Mouse (Mus musculus) kidney, postnatal 25 days (tissue): ENCODE data around the gene Kcne1.
A peak's percentile ranks its signal among the peaks of the same experiment; 100 is the strongest.

Source experiments
- DNase-seq, 2 experiments: peaks; one replicate each; pipeline ENCODE4 v3.0.0; 2021; ENCODE audit warnings: mixed read lengths in 2 of 2

The Kcne1 gene

DNA sequence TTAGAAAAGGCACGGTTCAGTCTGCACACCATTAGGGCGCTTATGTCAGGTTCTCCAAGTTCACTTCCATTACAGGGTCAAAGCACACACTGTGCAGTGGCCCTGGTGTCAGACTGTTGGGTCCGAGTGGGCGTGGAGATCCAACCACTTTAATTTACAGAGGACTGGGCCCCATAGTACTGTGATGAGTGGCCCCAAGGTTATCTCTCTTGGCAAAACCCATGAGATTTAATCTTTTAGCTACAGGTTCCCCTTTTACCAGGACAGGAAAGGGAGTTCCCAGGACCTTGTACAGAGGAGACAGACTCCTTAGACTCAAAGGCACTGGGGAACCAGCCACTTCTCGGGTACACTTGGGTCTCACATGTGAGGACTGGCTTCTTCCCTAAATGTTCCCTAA is 3.9 kb downstream of the Kcne1 start:
- no peak for DNase-seq

DNA sequence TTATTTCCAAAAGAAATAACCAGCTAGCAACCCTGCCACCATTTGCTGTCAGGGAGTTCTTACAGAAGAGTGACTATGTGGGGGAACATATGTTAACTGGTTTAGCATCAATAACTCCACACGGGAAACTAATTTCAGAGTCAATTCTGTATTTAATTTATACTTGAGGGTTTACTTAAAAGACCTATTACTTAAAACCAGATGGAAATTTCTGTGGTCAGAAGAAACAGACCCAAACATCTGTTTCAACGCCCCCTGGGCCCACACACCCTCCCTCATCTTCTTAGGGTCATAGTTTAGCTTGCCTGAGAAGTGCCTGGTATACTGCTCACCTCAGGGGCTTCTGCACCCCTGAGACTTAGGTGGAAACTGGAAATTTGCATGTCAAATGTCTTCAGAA is 5.4 kb downstream of the Kcne1 start:
- DNase-seq: no peak

DNA sequence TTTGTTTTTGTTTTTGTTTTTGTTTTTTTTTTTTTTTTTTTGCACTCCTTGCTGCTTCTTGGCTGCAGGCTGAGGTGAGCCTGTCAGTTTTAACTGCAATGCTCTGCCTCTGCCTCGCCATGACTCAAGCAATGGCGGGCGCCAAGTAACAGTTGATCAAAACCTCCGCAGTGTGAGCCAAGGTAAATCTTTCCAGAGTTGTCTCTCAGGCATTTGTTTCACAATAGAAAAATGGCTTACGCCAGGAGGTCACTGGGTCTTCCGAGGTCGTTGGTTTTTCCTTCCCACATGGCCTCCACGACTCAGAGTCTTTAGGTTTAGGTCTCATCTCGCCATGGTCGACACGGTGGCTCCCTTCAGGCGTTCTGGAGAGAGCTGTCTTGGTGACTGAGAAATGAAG is 6.0 kb downstream of the Kcne1 start:
- no peak for DNase-seq

DNA sequence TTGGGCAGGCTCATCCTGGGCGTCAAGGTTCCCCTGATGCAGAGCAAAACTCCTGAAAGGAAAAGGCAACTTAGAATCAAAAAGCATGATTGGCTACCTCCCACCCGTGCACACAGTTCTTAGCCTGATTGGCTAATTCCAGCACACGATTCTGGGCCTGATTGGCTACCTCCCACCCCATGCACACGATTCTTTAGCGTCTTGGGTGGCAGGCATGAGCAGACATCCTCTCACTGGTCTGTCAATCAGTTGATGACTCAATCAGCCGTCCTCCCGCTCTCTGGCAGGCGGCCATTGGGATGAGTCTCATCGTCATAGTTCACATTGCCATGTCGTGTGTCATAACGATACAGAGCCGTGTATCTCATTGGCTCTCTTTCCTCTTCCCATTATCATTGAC is 10.3 kb downstream of the Kcne1 start:
- no peak for DNase-seq

DNA sequence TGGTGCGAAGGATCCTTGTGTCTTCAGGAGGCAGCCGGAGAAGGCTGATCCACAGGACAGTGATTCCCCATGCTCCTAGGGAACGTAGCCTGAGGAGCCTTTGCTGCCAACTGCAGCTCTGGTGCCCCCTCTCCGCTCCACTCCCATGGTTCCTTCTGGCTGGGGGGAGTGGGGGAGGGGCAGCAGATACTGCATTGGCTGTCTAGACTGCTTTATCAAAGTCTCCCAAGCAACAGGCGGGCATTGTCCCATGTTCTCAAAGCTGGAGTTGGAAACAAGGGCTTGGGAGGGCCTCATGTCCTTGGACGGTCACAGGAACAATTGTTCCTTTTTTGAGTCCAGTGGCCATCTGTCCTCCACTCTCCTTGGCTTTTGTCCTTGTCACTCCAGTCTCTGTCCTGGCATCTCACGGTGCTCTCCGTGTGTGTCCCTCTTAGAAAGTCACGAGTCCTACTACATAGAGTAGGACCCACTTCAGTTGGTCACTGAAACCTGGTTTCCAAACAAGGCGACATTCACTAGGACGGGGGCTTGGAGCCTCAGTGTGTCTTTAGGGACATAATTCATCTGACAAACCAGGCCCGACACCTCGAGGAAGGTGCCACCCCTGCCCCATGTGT is 12.9 kb downstream of the Kcne1 start:
- no peak for DNase-seq

DNA sequence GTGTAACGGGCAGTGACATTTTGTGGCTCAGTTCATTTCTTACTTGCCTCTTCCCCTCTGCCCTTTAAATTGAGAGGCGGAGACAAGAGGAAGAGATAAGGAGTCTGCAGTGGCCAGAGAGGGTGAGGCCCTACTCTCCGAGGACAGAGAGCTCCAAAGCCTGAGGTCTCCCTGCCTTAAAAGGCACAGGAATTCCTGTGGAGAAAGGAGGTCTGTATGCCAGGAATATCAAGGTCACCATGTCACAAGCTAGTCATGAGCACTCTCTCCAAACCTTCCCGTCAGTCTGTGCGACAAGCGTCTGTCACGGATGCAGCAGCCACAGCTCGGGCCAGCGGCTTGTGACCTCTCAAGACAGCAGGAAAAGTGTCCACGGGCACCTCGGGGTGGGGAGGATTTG is 14.1 kb downstream of the Kcne1 start:
- DNase-seq: no peak

DNA sequence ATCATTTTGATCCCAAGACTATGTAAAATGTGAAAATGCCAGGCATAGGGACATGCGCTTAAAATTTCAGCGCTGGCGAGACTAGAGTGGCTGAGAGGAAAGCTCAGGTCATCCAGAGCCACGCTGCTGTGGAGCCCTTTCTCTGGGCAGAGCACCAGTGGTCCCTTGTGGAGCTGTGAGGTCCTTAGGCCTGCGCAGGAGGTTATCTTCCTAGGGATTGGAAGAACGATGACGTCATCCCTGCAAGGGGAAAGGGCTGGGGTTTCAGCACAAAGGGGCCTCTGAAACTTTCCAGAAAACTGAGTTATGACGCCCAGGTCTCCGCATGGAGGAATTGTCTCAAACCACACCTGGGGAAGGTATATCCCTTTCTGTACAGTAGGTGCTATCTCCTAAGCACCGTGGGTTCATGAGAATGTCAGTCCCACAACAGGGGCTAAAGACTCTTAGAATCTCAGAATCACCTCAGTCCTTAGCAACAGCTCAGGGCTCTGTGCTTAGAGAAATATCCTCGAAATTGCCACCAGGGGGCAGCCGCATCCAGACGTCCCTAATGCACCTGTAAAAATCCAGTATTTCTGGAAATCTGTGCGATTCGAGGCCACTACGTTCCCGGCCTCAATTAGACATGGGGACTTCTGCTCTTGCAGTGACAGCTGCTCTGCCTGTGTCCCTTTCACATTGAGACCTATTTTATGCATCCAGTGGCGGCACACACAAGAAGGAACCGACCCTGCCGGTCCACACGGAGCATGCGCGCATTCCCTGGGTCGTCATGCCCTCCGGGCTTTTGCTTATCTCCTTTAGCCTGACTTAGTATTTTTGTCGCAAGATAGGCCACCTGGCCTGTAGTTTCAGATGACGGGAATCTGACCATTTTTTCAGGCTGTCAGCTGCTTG is 18.4 kb downstream of the Kcne1 start:
- DNase-seq: peak; percentile 73 to 75

DNA sequence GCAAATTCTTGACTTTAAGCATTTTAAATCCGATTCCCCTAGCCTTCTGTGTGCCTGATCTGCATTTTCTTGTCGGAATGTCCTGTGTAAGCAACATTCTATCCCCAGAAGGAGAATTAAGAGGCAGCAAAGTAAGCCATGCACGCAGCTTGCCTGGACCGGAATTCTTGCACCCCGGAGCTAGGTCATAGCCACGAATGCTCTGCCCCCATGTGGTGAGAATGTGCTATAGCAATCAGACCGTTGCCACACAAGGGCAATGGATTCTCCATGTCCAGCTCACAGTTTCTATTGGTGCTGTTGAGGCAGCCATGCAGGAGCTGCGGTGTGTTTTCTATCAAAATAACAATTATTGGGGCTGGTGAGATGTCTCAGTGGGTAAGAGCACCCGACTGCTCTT is 23.0 kb downstream of the Kcne1 start:
- peak; percentile 85 to 87 for DNase-seq

DNA sequence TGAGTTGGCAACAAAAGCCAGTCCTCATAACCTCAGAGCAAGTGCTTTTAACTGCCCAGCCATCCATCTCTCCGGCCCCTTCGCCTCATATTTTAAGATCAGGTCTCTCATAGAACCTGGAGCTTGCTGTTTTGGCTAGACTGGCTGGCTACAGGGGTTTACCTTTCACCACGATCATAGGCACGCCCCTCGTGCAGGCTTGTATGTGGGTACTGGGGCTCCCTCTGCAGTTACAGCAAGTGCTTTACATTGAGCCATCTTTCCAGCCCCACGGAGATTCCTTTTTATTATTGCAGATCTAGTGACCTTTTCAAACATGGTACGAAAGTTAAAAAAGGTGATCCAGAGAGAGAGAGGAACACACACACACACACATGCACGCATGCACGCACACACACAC is 24.7 kb downstream of the Kcne1 start:
- DNase-seq: no peak

DNA sequence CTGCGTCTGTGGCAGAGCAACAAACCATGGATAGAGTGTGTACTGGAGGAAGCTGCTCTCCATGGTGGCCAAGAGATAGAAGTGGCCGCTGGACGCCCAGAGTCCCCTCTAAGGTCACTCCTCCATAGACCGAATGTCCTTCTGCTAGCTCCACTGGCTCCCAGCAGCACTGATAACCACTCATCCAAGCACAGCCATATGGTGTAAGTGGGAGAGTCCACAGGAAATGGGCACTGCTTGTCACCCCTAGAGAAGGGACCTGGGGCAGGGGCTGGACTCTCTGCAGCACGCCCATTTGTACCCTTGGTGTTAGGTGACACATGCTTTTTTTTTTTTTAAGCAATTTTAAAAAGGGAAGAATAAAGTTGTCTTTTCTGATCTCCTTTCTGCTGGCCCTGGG is 28.3 kb downstream of the Kcne1 start:
- no peak for DNase-seq

DNA sequence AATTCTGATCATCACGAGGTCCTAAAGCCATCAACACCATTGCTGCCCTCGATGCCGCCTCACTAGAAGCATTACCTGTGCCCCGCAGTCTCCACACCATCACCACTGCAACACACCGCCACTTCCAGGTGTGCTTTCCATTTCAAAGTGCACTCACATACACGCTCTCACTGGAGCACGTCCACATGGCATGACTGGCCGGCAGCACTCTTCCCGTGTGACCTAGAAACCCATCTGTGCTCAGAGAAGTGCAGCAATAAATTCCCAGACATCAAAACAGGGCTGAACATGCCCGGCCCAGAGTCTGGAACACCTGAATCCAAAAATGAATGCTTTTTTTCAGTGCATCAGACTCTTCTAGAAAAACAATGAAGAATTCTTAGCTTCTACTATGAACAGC is 31.4 kb downstream of the Kcne1 start:
- DNase-seq: no peak

DNA sequence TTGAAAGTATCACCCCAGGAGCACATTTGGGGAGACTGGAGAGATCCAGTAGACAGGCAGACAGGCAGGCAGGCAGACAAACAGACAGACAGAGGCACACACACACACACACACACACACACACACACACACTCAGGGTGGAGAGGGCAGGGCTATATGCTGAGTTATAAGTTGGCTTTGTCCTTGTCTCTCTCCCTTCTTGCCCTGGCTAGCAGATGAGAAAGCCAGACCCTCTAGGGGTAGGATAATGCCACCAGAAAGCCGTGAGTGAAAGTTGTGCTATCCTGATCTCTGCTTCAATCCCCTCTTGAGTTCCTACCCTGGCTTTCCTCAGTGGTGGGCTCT is 34.2 kb downstream of the Kcne1 start:
- DNase-seq: peak in 1 of 2 experiments; percentile 6

DNA sequence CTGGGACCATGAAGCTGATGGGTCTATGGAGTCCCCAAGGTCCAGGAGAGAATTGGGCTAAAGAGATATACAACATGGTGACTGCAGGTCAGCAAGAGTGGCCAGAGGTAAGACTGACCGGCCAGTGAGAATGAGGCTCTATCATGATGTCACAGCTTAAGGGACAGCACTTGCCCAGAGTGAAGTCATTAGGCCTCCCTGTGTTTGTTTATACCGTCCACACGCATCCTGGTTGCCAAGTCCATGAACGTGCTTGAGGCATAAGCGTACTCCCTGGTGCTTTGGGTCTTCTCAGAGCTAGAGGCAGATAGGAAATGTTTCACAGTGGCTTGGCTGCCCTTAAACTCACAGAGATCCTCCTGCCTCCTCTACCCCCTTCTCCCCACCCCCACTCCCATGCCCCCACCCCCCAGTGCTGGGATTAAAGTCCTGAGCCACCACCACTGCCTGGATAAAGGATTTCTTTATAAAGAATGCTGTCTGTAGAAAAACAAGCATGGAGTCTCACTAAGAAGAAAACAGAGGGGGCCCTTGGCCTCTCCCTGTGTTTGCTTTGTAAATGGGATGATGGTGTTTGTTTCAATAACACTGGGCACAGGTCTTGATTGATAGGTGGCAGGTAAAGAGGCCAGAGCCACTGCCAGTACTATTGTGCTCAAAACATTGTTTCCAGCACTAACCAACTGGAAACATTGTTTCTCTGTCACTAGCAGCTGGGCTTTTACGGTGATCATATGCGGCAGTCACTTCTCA is 34.8 kb downstream of the Kcne1 start:
- peak in 1 of 2 experiments; percentile 17 for DNase-seq

DNA sequence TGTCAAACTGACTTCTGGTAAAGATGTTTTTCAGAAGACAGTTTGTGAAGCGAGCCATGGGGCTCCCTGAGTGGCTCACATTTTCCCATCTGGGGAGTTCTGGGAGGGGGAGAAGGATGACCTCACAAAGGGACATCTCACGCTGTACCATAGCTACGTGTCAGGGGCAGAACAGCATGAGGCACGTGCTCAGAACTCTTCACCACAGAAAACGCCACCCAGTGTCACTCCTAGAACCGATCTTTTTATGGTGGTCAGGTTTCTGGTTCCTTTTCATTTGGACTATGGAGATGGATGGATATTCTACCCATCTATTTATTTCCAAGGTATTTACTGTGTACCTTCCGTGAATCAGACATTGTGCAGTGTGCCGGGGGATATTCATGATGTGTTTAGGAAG is 37.9 kb downstream of the Kcne1 start, which contains the start of gene Fam243:
Fam243 (minus strand) TSS at position 101 of the 400 bp plus-strand sequence.
- DNase-seq: no peak

DNA sequence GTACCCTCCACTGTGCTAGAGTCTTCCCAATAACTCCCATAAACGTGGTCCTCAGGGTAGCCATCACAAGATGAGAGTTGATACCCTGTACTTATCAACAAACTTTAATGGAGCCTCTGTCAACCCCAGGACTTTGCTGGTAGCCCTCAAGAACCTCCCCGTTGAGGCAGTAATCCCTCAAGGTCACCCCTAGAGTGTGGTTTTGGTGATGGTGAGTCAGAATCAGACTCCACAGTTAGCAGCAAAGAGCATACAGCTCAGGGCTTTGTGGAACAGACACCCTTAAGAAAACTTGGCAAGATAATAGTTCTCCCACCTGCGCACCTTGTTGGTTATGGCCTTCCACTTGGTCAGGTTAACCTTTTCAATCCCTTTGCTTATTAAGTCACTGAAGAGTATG is 38.9 kb downstream of the Kcne1 start:
- DNase-seq: no peak

DNA sequence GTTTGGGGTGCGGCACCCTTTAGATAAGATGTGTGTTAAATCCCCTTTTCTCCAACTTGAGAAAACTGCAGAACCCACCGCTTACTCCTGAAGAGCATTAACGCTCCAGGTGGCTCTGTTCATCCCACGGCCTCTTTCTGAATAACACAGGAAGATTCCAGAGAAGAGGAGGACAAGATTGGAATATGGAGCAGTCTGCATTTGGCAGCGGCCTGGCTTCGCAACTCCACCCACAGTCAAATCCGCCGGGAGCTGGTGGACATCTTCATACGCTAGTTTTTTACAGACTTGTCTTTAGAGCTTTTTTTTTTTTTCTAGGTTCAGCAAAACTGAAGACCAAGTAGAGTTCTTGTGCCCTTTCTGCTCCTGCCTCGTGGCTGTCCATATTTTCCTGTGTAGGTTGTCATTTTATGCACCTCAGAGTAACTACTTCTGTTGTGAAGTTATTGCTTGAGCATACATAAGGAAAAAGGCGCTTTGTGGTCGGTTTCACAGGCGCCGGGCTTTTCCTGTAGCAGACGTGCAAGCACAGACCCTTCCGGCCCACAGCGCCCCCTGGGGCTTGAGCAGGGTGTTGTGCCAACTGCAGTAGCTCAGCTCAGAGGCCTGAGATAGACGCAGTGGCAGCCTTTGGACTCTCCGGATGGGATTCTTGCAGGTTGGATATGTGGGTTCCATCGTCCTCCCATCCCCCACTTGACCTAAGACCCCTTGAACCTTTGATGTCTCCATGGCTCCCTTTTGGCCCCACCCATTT is 39.7 kb downstream of the Kcne1 start:
- DNase-seq: peak in 1 of 2 experiments; percentile 29

DNA sequence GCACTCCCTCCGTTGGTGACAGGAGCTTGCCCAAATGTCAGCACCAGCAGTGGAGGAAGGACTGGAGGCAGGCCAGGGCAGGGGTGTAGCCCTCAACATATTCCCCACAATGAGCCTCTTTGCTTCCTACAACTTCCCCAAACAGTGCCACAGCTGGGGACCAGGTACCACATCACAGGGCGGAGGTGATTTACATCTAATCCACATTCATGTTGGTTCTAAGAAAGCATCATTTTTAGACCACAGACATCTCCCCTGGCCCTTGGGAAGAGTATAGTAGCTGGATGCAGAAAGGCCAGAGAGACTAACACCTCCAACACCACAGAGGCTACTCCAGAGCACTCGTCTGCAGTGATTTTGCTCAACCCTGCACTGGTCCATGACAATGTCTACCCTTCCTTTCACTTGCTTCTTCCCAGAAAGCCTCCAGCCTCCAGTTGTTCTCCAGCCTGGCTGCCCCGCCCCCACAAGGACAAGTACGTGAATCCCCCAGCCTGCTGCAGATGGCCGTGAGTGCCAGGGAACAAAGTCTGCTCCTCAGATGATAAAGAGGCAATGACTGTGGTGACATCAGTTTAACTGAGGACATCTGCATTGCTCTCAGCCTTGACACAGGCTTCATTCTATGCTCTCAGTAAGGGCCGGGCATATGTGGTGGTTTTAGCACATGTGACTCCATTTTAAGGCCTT is 43.1 kb downstream of the Kcne1 start:
- DNase-seq: no peak

DNA sequence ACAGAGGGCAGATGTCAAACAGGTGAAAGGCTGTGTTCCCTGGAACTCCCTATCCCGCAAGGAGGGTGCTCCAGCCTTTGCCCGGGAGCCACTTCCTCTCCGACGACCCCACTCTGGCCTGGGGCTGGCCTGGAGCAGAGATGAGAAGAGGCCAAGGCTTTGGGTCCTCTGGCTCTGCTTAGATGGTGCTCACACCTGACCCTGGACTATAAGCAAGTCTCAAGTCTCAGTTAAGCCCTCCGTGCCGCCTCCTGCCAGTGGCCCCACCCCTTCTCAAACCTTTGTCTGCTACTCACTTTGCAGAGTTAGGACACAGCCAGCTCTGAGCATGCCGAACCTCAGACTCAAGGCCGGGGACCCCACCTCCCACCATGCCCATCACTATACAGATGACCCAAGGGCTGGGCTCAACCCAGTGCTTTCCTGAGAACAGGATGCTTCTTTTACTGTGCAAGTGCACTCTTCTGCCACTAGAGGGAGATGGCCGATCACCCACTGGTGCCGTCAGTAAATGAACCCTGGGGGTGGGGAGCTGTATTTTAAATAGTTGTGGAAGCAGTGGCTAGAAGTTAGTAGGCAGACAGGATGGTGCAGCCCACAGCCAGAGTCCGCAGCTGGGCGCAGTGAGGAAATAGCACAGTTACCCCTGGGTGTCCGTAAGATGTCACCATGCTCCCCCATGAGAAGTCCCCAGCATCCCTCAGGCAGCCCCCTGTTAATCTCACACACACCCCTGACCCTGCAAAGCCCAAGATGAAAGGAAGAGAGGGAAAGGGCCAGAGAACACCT is 45.1 kb downstream of the Kcne1 start:
- DNase-seq: peak; percentile 38 to 45

DNA sequence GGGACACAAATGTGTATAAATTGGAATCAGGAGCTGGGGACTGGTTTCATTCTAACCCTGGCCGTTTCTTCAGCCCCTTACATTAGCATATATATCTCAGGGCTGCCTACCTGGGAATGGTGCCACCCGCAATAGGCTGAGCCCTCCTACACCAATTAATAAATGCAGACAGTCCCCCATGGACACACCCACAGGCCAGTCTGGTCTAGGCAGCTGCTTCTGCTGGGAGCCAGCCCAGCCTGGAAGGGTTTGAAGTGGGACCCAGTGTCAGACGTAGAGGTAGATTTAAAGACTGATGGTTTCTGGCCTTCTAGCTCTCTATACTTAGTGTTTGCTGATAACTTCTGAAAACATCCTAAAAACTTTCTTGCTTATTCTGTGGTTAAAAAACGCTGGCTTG is 50.1 kb downstream of the Kcne1 start:
- no peak for DNase-seq

DNA sequence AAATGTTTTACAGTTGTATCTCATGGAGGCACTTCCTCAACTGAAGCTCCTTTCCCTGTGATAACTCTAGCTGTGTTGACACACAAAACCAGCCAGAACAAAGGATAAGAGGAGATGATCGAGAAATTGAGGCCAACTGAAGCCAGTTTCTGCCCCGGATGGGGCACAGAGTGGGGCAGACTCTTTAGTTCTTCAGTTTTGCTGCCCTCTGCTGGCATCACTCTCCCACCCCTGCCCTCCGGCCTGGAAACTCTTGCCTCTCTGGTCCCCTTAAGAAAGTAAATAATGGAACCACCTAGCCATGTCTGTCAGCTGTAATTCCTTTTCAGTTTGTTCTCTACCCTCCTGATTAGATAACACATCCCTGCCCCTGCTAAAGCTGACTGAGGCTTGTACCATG is 51.3 kb downstream of the Kcne1 start:
- DNase-seq: no peak

DNA sequence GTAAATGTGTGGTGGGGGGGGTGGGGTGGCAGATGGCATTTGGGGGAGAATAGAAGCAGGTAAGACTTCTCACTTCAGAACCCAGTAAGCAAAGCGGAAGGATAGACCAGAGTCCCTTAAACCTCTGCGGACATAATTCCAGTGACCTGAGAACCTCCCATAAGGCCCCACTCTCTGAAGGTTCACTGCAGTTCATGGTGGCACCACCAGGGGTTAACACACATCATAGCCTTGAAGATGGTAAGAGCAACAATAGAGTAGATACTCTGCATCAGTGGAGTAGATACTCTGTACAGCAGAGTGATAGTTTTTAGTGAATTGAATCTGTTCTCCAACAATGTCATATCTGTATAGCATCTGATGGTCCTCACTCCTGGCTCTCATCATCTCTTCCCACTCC is 53.7 kb downstream of the Kcne1 start:
- DNase-seq: no peak

DNA sequence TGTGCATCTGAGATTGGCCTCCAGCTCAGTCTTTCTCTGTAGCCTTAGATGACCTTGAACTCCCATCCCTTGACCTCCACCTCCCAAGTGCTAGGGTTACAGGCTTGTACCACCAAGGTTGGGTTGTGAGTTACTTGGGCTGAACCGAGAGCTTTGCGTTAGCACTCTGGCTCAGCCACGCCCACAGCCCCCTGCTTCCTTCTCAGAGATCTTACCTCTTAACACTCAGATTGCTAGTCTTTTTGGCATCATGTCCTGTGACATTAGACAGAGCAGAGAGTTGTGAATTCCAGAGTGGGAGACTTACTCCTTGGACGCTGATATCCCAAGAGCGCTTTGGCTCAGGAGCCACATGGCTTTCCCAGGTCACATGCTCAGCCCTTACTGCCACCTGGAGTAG is 56.8 kb downstream of the Kcne1 start:
- DNase-seq: no peak
